Mouse (Mus musculus) liver, adult (tissue): ENCODE data around the gene Ifrd1.

ENCODE experiments used
- GATA4 ChIP-seq: IDR thresholded peaks from 2 replicates; pipeline ENCODE4 v1.6.1; 2014; ENCODE audit warnings: mild to moderate bottlenecking, low read length; ENCODE audit not compliant: insufficient replicate concordance

Gene Ifrd1

GRCm38 (mm10) chr12:40248454-40249180, at the start of gene Ifrd1:
Gene Ifrd1 (minus strand): TSS chr12:40248504.
- no peak for TF ChIP-seq GATA4

GRCm38 (mm10) chr12:40286539-40286938, 38.2 kb upstream of the Ifrd1 start:
- TF ChIP-seq GATA4, result no peak

- no peak for TF ChIP-seq GATA4
These were observed 32.5 kb upstream of the Ifrd1 start for GRCm38 (mm10) chr12:40280596-40281325.

GRCm38 (mm10) chr12:40277581-40277980, 29.3 kb upstream of the Ifrd1 start:
- TF ChIP-seq GATA4, result no peak

GRCm38 (mm10) chr12:40274931-40275330, 26.6 kb upstream of the Ifrd1 start:
- TF ChIP-seq GATA4, result no peak

GRCm38 (mm10) chr12:40273339-40273738, 25.0 kb upstream of the Ifrd1 start:
- no peak for TF ChIP-seq GATA4

GRCm38 (mm10) chr12:40272710-40273109, 24.4 kb upstream of the Ifrd1 start:
- TF ChIP-seq GATA4, result no peak

GRCm38 (mm10) chr12:40268313-40268712, 20.0 kb upstream of the Ifrd1 start:
- TF ChIP-seq GATA4, result no peak

GRCm38 (mm10) chr12:40263712-40264111, 15.4 kb upstream of the Ifrd1 start:
- TF ChIP-seq GATA4, result no peak

GRCm38 (mm10) chr12:40263006-40263405, 14.7 kb upstream of the Ifrd1 start:
- no peak for TF ChIP-seq GATA4

GRCm38 (mm10) chr12:40258462-40259000, 10.2 kb upstream of the Ifrd1 start:
- TF ChIP-seq GATA4, result no peak

- no peak for TF ChIP-seq GATA4
These were observed 8.9 kb upstream of the Ifrd1 start for GRCm38 (mm10) chr12:40257226-40257625.

- no peak for TF ChIP-seq GATA4
These were observed 8.2 kb upstream of the Ifrd1 start for GRCm38 (mm10) chr12:40256543-40256942.

GRCm38 (mm10) chr12:40256033-40256432, 7.7 kb upstream of the Ifrd1 start:
- TF ChIP-seq GATA4, result no peak

GRCm38 (mm10) chr12:40254729-40255128, 6.4 kb upstream of the Ifrd1 start:
- no peak for TF ChIP-seq GATA4

- TF ChIP-seq GATA4, result no peak
These were observed 4.9 kb upstream of the Ifrd1 start for GRCm38 (mm10) chr12:40253241-40253640.
